Mouse (Mus musculus) limb, embryonic 15.5 days (tissue): ENCODE data around the gene Per1. TPM values are rescaled to one million over a fixed set of nuclear protein-coding genes. Genes with fewer than 3 reads are reported as not detected.
A peak's percentile ranks its signal among the peaks of the same experiment; 100 is the strongest.

Experiments used
- ATAC-seq: fragments of 200-750 bp; cut with Nextera tagmentation; 2 replicates; pipeline ENCODE4 v1.8.0; 2017; ENCODE audit warnings: low read depth, moderate TSS enrichment; ENCODE audit not compliant: insufficient number of reproducible peaks, low FRiP score, low TSS enrichment
- H3K27ac ChIP-seq: fragments of 300-500 bp; sonication (generic); 2 replicates; pipeline ENCODE4 v1.5.1; 2015; ENCODE audit warnings: moderate library complexity, mild to moderate bottlenecking, inconsistent platforms
- H3K27me3 ChIP-seq: fragments of 300-500 bp; sonication (generic); 2 replicates; pipeline ENCODE4 v1.6.1; 2015; ENCODE audit warnings: inconsistent platforms
- H3K36me3 ChIP-seq: fragments of 300-500 bp; sonication (generic); 2 replicates; pipeline ENCODE4 v1.6.1; 2015; ENCODE audit warnings: inconsistent platforms
- H3K4me1 ChIP-seq: fragments of 300-500 bp; sonication (generic); 2 replicates; pipeline ENCODE4 v1.6.1; 2015; ENCODE audit warnings: inconsistent platforms
- H3K4me2 ChIP-seq: fragments of 300-500 bp; sonication (generic); 2 replicates; pipeline ENCODE4 v1.6.1; 2015; ENCODE audit warnings: mild to moderate bottlenecking, inconsistent platforms
- H3K4me3 ChIP-seq: fragments of 300-500 bp; sonication (generic); 2 replicates; pipeline ENCODE4 v1.5.1; 2015; ENCODE audit warnings: mild to moderate bottlenecking, inconsistent platforms
- H3K9ac ChIP-seq: fragments of 300-500 bp; sonication (generic); 2 replicates; pipeline ENCODE4 v1.6.1; 2015; ENCODE audit warnings: inconsistent platforms
- H3K9me3 ChIP-seq: fragments of 300-500 bp; sonication (generic); 2 replicates; pipeline ENCODE4 v1.6.1; 2016; ENCODE audit warnings: inconsistent platforms
- WGBS: fragments of 180-500 bp; shearing (Covaris S2); methylation state at CpG from one replicate; pipeline ENCODE4 v1.1.7; 2015; 5-methylcytosine and 5-hydroxymethylcytosine counted together
- polyA plus RNA-seq: library from polyadenylated mRNA; unstranded; fragments of >200 nt; fragmentation: Nextera tagmentation; extraction: Ambion mirVana; gene quantifications from 2 replicates; pipeline ENCODE4 v1.2.1, GENCODE M21; 2015

Per1 gene
- polyA plus RNA-seq, 1 experiment from 2014 or later: 24.3 TPM

DNA sequence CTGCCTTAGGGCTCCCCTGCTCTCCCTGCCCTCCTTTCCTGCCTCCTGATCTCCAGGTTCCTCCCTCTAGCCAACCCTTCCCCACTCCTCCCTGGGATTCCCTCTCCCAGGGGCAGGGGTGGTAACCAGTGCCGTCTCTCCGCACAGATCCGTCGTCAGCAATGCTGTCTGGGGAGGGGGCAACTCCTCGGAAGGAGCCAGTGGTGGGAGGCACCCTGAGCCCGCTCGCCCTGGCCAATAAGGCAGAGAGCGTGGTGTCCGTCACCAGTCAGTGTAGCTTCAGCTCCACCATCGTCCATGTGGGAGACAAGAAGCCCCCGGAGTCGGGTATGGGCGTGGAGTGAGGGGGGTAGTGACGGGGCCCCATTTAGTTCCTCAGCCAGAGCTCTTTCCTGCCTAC lies 9.5 kb downstream of the Per1 start:
- H3K27ac ChIP-seq: no peak overlapping the region
- H3K9me3 ChIP-seq: no peaks in the 10 kb centered on the region
- no peaks in the 10 kb centered on the region for H3K27me3 ChIP-seq
- H3K4me1 ChIP-seq: peaks cover 14% of the 10 kb centered on the region
- peaks cover 92% of the 10 kb centered on the region for H3K36me3 ChIP-seq
- ATAC-seq: no peak
- H3K4me2 ChIP-seq: no peak overlapping the region
- 89% methylated on average over 14 of the region's 14 CpGs for WGBS
- no peak overlapping the region for H3K4me3 ChIP-seq
- no peak overlapping the region for H3K9ac ChIP-seq

DNA sequence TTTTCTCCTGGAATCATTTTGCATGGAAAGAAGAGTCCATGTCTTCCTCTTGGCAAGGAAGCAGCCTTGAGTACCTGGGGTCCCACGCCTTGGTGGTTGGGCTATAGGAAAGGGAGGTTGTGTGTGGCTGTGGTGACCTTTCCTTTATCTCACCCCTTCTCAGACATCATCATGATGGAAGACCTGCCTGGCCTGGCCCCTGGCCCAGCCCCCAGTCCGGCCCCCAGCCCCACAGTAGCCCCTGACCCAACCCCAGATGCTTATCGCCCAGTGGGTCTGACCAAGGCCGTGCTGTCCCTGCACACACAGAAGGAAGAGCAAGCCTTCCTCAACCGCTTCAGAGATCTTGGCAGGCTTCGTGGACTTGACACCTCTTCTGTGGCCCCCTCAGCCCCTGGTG lies 10.2 kb downstream of the Per1 start:
- peaks cover 94% of the 10 kb centered on the region for H3K36me3 ChIP-seq
- H3K9ac ChIP-seq: no peak overlapping the region
- no peaks in the 10 kb centered on the region for H3K27me3 ChIP-seq
- 90% methylated on average over 6 of the region's 6 CpGs for WGBS
- H3K4me1 ChIP-seq: peaks cover 7% of the 10 kb centered on the region
- no peak overlapping the region for H3K4me3 ChIP-seq
- ATAC-seq: no peak
- H3K4me2 ChIP-seq: no peak overlapping the region
- H3K27ac ChIP-seq: no peak overlapping the region
- no peaks in the 10 kb centered on the region for H3K9me3 ChIP-seq

DNA sequence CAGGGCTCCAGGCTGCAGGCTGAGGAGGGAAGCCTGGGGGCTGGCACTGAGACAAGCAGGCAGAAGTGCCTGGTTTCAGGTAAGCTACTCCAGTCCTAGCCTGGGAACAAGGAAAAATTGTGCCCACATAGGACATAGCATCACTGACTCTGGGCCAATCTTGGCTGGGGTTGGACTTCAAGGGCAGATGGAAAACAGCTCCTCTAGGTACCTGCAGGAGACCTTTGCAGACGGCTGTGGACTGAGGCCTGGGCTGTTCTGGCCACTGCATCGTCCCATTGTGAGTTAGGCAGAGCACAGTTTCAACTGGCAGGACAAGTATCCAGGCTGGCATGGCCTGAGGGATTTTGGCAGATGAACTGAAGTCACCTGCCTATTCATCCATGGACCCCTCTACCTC lies 10.8 kb downstream of the Per1 start:
- Histone ChIP-seq H3K27me3 (no peaks in the 10 kb centered on the region), H3K9me3 (no peaks in the 10 kb centered on the region), H3K36me3 (peaks cover 89% of the 10 kb centered on the region), H3K4me2 (no peak overlapping the region), H3K4me3 (no peak overlapping the region), H3K9ac (no peak overlapping the region), H3K4me1 (peaks cover 2% of the 10 kb centered on the region; the same call in 1 of the 2 replicates), H3K27ac (no peak overlapping the region)
- ATAC-seq: no peak
- WGBS: 77% methylated on average over 2 of the region's 2 CpGs

DNA sequence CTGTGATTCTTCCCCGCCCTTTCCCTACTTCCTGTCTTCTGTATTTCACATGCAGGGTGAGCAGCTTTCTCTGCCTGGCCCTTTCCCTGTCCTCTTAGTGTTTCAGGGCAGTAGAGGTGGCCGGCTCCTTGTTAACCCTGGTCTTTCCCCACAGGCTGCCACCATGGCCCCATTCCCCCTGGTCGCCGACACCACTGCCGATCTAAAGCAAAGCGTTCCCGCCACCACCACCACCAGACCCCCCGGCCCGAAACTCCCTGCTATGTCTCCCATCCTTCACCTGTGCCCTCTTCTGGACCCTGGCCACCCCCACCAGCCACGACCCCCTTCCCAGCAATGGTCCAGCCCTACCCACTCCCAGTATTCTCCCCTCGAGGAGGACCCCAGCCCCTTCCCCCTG lies 11.3 kb downstream of the Per1 start:
- no peak overlapping the region for H3K4me2 ChIP-seq
- H3K4me1 ChIP-seq: no peaks in the 10 kb centered on the region
- ATAC-seq: no peak
- H3K27ac ChIP-seq: no peak overlapping the region
- H3K27me3 ChIP-seq: no peaks in the 10 kb centered on the region
- 91% methylated on average over 11 of the region's 11 CpGs for WGBS
- peaks cover 84% of the 10 kb centered on the region for H3K36me3 ChIP-seq
- no peak overlapping the region for H3K4me3 ChIP-seq
- H3K9ac ChIP-seq: no peak overlapping the region
- no peaks in the 10 kb centered on the region for H3K9me3 ChIP-seq

- 87% methylated on average over 11 of the region's 11 CpGs for WGBS
- H3K4me3 ChIP-seq: no peak overlapping the region
Measured at GRCm38 (mm10) chr11:69106842-69107241, 11.8 kb downstream of the Per1 start.

GRCm38 (mm10) chr11:69107676-69108075 lies 12.7 kb downstream of the Per1 start:
- Histone ChIP-seq H3K9me3 (no peaks in the 10 kb centered on the region), H3K4me2 (no peak overlapping the region), H3K36me3 (peaks cover 70% of the 10 kb centered on the region), H3K27ac (no peak overlapping the region), H3K4me3 (no peak overlapping the region), H3K9ac (no peak overlapping the region), H3K27me3 (no peaks in the 10 kb centered on the region), H3K4me1 (peaks cover 4% of the 10 kb centered on the region; the same call in 1 of the 2 replicates)
- no peak for ATAC-seq
- WGBS: 91% methylated on average over 11 of the region's 11 CpGs

More at GRCm38 (mm10) chr11:69106842-69107241, 11.8 kb downstream of the Per1 start:
- H3K4me2 ChIP-seq: no peak overlapping the region
- H3K9me3 ChIP-seq: no peaks in the 10 kb centered on the region
- H3K9ac ChIP-seq: no peak overlapping the region
- no peak overlapping the region for H3K27ac ChIP-seq
- ATAC-seq: no peak
- no peaks in the 10 kb centered on the region; the same call in 1 of the 2 replicates for H3K4me1 ChIP-seq
- H3K27me3 ChIP-seq: no peaks in the 10 kb centered on the region
- H3K36me3 ChIP-seq: peaks cover 79% of the 10 kb centered on the region

- Histone ChIP-seq H3K4me1 (peaks cover 4% of the 10 kb centered on the region; the same call in 1 of the 2 replicates), H3K27ac (no peak overlapping the region), H3K36me3 (peaks cover 65% of the 10 kb centered on the region), H3K4me3 (no peak overlapping the region), H3K4me2 (no peak overlapping the region), H3K9ac (no peak overlapping the region), H3K9me3 (no peaks in the 10 kb centered on the region), H3K27me3 (no peaks in the 10 kb centered on the region)
- WGBS: 87% methylated on average over 9 of the region's 9 CpGs
- ATAC-seq: no peak
Measured at GRCm38 (mm10) chr11:69108223-69108622, 13.2 kb downstream of the Per1 start.

- Histone ChIP-seq H3K36me3 (peaks cover 54% of the 10 kb centered on the region), H3K27ac (no peak overlapping the region), H3K4me3 (no peak overlapping the region), H3K4me1 (peaks cover 4% of the 10 kb centered on the region; the same call in 1 of the 2 replicates), H3K4me2 (peak overlapping the region; percentile 55; the same call in 1 of the 2 replicates), H3K9ac (no peak overlapping the region), H3K9me3 (no peaks in the 10 kb centered on the region), H3K27me3 (no peaks in the 10 kb centered on the region)
- WGBS: 79% methylated on average over 13 of the region's 13 CpGs
- no peak for ATAC-seq
Measured at GRCm38 (mm10) chr11:69109032-69109900, 14.2 kb downstream of the Per1 start.

DNA sequence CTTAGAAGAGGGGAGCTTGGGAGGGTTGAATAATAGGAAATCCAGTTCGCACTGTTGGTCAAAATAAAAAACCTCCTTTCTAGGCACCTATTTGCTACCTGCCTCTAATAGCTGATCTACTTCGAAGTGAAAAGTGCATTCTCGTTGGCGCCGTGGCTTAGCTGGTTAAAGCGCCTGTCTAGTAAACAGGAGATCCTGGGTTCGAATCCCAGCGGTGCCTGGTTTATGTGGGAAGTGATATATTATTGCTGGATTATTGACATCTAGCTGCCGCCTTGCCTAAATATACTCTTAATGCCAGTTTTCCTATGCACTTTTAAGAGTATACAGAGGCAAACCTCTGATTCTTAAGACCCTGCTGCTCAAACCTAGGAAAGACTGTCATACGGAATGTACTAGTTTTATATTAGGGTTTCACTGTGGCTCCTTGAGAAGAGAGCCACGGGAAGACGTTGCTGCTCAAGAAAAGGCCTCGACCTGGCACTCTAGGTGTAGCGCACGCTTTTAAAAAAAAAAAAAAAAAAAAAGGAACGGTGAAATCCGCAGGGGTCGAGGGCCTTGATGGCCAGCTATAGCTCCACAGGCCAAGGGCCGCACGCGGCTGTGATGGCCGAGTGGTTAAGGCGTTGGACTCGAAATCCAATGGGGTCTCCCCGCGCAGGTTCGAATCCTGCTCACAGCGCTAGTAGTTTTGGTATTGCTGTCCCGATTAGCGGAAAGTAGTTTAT lies 15.5 kb downstream of the Per1 start:
- Histone ChIP-seq H3K36me3 (peaks cover 42% of the 10 kb centered on the region), H3K27me3 (no peaks in the 10 kb centered on the region), H3K4me2 (peak overlapping the region; percentile 55), H3K9ac (0 out of 2 replicates have a peak overlapping the region, but pooled peaks have one; percentile 26), H3K27ac (peak overlapping the region; percentile 57), H3K4me1 (peaks cover 4% of the 10 kb centered on the region; the same call in 1 of the 2 replicates), H3K9me3 (no peaks in the 10 kb centered on the region), H3K4me3 (peak overlapping the region; percentile 49)
- WGBS: 1% methylated on average over 30 of the region's 30 CpGs
- no peak for ATAC-seq

DNA sequence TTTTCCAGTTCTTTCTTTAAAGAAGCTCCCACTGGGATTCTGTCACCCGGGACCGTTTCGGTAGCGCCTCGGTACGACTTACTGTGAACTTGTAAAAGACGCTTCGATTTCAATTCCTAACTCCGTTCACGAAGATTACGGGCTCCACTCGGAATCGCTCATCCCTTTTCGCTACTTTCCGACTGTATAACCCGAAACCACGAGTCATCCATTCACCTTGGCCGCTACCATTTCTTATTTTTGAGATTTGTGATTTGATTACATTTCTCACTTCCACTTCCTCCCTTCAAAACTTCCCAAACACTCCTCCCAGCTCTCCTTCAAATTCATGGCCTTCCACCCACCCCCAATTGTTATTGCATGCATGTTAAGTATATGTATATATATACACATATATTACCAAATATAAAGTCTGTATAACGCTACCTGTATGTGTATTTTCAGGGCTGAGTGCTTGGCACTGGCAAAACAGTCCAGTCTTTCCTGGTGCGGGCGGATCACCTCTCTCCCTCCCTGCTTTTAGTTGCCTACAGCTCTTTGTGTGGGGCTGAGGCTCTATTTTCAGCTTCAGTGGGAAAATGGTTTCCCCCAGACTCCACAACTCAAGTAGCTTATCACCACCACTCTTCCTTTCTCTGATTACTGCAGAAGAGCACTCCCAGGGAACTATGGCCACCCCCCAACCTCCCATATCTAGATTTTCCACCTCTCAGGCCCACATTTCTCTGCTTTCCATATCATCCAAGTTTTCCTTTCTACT lies 16.2 kb downstream of the Per1 start:
- ATAC-seq: no peak
- WGBS: 9% methylated on average over 21 of the region's 21 CpGs
- H3K9me3 ChIP-seq: no peaks in the 10 kb centered on the region
- peaks cover 4% of the 10 kb centered on the region; the same call in 1 of the 2 replicates for H3K4me1 ChIP-seq
- peaks cover 35% of the 10 kb centered on the region for H3K36me3 ChIP-seq
- H3K27me3 ChIP-seq: no peaks in the 10 kb centered on the region
- peak overlapping the region; percentile 50; the same call in 1 of the 2 replicates for H3K27ac ChIP-seq
- 0 out of 2 replicates have a peak overlapping the region, but pooled peaks have one; percentile 26 for H3K9ac ChIP-seq
- peak overlapping the region; percentile 55 for H3K4me2 ChIP-seq
- H3K4me3 ChIP-seq: peak overlapping the region; percentile 49

- no peak for ATAC-seq
- no peaks in the 10 kb centered on the region for H3K27me3 ChIP-seq
- no peak overlapping the region for H3K9ac ChIP-seq
- H3K27ac ChIP-seq: no peak overlapping the region
- peak overlapping the region; percentile 55; the same call in 1 of the 2 replicates for H3K4me2 ChIP-seq
- peaks cover 28% of the 10 kb centered on the region for H3K36me3 ChIP-seq
- peaks cover 6% of the 10 kb centered on the region; the same call in 1 of the 2 replicates for H3K4me1 ChIP-seq
- H3K9me3 ChIP-seq: no peaks in the 10 kb centered on the region
- no peak overlapping the region for H3K4me3 ChIP-seq
- WGBS: 62% methylated on average over 4 of the region's 4 CpGs
Measured at GRCm38 (mm10) chr11:69111865-69112264, 16.8 kb downstream of the Per1 start.
